Mouse (Mus musculus) midbrain, embryonic 10.5 days (tissue): Measurements from ENCODE around the gene Sirpa. TPM values are rescaled to one million over a fixed set of nuclear protein-coding genes. Genes with fewer than 3 reads are reported as not detected.

Experiments
- DNase-seq: peaks from one replicate; pipeline ENCODE4 v3.0.0-alpha.2; 2017; ENCODE audit warnings: low spot score
- H3K27ac ChIP-seq: fragments of 300-500 bp; sonication (generic); replicated peaks from 2 replicates; pipeline ENCODE4 v1.5.1; 2016; ENCODE audit warnings: mild to moderate bottlenecking
- H3K27me3 ChIP-seq: fragments of 300-500 bp; sonication (generic); 2 replicates; pipeline ENCODE4 v1.6.1; 2016; ENCODE audit warnings: low read depth, mild to moderate bottlenecking; ENCODE audit not compliant: poor library complexity, severe bottlenecking
- H3K36me3 ChIP-seq: fragments of 300-500 bp; sonication (generic); 2 replicates; pipeline ENCODE4 v1.6.1; 2016; ENCODE audit warnings: mild to moderate bottlenecking, moderate library complexity
- H3K4me1 ChIP-seq: fragments of 300-500 bp; sonication (generic); 2 replicates; pipeline ENCODE4 v1.6.1; 2016
- H3K4me3 ChIP-seq: fragments of 300-500 bp; sonication (generic); 2 replicates; pipeline ENCODE4 v1.5.1; 2016; ENCODE audit warnings: mild to moderate bottlenecking, moderate library complexity
- H3K9me3 ChIP-seq: fragments of 300-500 bp; sonication (generic); replicated peaks from 2 replicates; pipeline ENCODE4 v1.6.1; 2016; ENCODE audit warnings: mild to moderate bottlenecking
- WGBS: fragments of 180-500 bp; shearing (Covaris S2); methylation state at CpG from one replicate; pipeline ENCODE4 v1.1.7; 2016; 5-methylcytosine and 5-hydroxymethylcytosine counted together
- polyA plus RNA-seq: library from polyadenylated mRNA; unstranded; fragments of >200 nt; fragmentation: Nextera tagmentation; extraction: Ambion mirVana; gene quantifications from 2 replicates; pipeline ENCODE4 v1.2.1, GENCODE M21; 2016

Sirpa gene
- polyA plus RNA-seq, 1 experiment from 2014 or later: 16.0 TPM

DNA sequence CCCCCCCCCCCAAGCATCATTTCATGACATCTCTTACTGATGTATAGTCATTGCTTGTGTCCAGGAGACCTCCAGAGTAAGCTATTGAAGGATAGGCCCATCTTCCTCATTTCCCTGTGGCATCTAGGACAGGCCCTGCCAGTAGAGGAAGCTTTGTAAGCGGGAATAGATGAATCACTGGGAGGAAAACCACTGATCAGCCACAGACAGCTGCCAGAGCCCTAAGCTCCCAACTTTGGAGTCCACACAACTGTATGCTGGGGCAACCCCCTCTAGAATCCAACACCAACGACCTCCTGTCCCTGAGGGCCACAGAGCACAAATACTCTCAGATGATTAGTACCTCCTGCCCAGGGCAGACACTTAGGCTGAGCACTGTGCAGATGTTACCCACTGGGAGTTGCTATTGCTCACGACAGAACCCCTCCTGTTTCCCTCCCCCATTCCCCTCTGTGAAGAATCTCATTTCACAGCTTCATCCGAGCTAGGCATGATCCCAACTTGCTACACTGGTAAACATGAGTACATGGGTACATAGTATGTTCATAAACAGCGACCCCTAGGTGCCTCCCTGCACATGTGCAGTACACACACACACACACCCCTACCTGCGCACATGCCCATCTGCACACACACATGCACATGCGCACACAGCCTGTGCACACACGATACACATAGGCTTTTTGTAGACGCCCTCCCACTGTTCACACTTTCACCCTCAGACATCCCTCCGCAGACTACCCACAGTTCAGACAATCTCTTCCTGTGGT lies 9.4 kb downstream of the Sirpa start:
- 84% methylated on average over 10 of the region's 10 CpGs for WGBS
- Histone ChIP-seq H3K4me3 (no peak overlapping the region), H3K36me3 (no peaks in the 10 kb centered on the region), H3K4me1 (peaks cover 47% of the 10 kb centered on the region), H3K27me3 (no peaks in the 10 kb centered on the region), H3K27ac (no peak overlapping the region), H3K9me3 (no peaks in the 10 kb centered on the region)
- no peak for DNase-seq

- Histone ChIP-seq H3K9me3 (no peaks in the 10 kb centered on the region), H3K4me1 (peaks cover 47% of the 10 kb centered on the region), H3K4me3 (no peak overlapping the region), H3K27ac (no peak overlapping the region), H3K27me3 (no peaks in the 10 kb centered on the region), H3K36me3 (no peaks in the 10 kb centered on the region)
- DNase-seq: no peak
- WGBS: 93% methylated on average over 7 of the region's 7 CpGs
These were observed 10.2 kb downstream of the Sirpa start for GRCm38 (mm10) chr2:129602856-129603255.

DNA sequence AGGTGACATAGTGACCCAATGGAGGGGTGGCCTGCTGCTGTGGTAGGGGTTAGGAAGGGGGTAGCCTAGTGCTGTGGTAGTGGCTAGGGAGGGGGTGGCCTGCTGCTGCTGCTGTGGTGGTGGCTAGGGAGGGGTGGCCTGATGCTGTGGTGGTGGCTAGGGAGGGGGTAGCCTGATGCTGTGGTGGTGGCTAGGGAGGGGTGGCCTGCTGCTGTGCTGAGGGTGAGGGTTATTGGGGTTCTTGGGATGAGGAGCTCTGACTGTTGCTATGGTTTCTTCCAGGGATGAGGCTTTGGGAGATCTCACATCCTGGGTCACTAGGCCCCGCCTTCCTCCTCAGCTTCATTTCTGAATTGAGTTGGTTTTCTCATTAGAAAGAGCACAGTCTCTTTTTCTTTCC lies 10.9 kb downstream of the Sirpa start:
- no peaks in the 10 kb centered on the region for H3K27me3 ChIP-seq
- H3K27ac ChIP-seq: no peak overlapping the region; the same call in 1 of the 2 replicates
- H3K4me3 ChIP-seq: no peak overlapping the region
- no peaks in the 10 kb centered on the region for H3K9me3 ChIP-seq
- peak; percentile 32 for DNase-seq
- H3K4me1 ChIP-seq: peaks cover 42% of the 10 kb centered on the region
- 75% methylated on average over 1 of the region's 1 CpGs for WGBS
- no peaks in the 10 kb centered on the region for H3K36me3 ChIP-seq

DNA sequence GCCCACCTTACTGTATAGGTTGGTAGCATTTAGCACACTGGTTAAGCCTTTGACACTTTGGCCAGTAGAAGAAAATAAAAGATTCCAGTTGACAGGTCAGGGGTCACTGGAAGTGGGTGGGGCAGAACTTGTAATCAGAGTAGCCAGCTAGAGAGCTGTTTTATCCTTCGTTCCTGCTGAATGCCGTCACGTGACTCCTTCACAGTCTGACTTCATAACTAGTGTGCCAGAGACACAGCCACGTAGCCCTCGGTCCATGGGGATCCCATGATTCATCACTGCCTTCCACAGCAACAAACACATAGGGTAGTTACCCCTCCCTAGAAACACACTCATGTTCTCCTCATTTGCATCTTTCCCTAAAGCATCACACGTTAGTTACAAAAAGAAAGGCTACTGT lies 11.4 kb downstream of the Sirpa start:
- DNase-seq: peak; percentile 21
- Histone ChIP-seq H3K27ac (no peak overlapping the region), H3K4me3 (no peak overlapping the region), H3K36me3 (peaks cover 4% of the 10 kb centered on the region; the same call in 1 of the 2 replicates), H3K9me3 (no peaks in the 10 kb centered on the region), H3K4me1 (peaks cover 37% of the 10 kb centered on the region), H3K27me3 (no peaks in the 10 kb centered on the region)
- 27% methylated on average over 6 of the region's 6 CpGs for WGBS

GRCm38 (mm10) chr2:129605816-129606215 lies 13.2 kb downstream of the Sirpa start:
- DNase-seq: no peak
- Histone ChIP-seq H3K27me3 (no peaks in the 10 kb centered on the region), H3K36me3 (peaks cover 21% of the 10 kb centered on the region), H3K4me3 (no peak overlapping the region), H3K9me3 (no peaks in the 10 kb centered on the region), H3K27ac (no peak overlapping the region), H3K4me1 (peaks cover 25% of the 10 kb centered on the region)
- 74% methylated on average over 3 of the region's 3 CpGs for WGBS

GRCm38 (mm10) chr2:129606269-129606668 lies 13.6 kb downstream of the Sirpa start:
- Histone ChIP-seq H3K4me3 (no peak overlapping the region), H3K27ac (no peak overlapping the region), H3K36me3 (peaks cover 26% of the 10 kb centered on the region), H3K9me3 (no peaks in the 10 kb centered on the region), H3K4me1 (peaks cover 24% of the 10 kb centered on the region), H3K27me3 (no peaks in the 10 kb centered on the region)
- 37% methylated on average over 8 of the region's 8 CpGs for WGBS
- DNase-seq: no peak

DNA sequence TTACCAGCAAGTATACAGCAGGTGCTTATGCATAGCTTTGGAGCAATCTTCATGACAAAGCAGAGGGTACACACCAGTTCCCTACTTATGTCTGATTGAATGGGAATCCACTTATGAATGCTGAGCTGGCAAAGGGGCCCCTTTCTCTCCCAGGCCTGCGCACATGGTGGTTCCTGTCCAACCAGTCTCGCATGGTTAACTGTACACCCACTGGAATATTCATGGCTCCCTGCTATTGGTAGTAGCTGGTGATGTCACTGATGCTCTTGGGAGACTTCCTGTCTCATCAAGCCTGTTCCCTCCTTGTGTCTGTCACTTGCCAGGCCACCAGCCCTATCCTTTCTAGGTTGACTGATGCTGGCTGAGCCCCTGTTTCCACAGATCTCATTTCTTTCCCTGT lies 14.3 kb downstream of the Sirpa start:
- DNase-seq: no peak
- Histone ChIP-seq H3K36me3 (peaks cover 28% of the 10 kb centered on the region), H3K27me3 (no peaks in the 10 kb centered on the region), H3K9me3 (no peaks in the 10 kb centered on the region), H3K27ac (no peak overlapping the region), H3K4me1 (peaks cover 24% of the 10 kb centered on the region), H3K4me3 (no peak overlapping the region)
- WGBS: 90% methylated on average over 2 of the region's 2 CpGs

- WGBS: 90% methylated on average over 6 of the region's 6 CpGs
- no peaks in the 10 kb centered on the region for H3K27me3 ChIP-seq
- no peak for DNase-seq
- H3K27ac ChIP-seq: no peak overlapping the region
- no peaks in the 10 kb centered on the region for H3K9me3 ChIP-seq
- H3K4me1 ChIP-seq: no peaks in the 10 kb centered on the region
- H3K4me3 ChIP-seq: no peak overlapping the region
- peaks cover 44% of the 10 kb centered on the region for H3K36me3 ChIP-seq
These were observed 21.3 kb downstream of the Sirpa start for GRCm38 (mm10) chr2:129613971-129614370.

DNA sequence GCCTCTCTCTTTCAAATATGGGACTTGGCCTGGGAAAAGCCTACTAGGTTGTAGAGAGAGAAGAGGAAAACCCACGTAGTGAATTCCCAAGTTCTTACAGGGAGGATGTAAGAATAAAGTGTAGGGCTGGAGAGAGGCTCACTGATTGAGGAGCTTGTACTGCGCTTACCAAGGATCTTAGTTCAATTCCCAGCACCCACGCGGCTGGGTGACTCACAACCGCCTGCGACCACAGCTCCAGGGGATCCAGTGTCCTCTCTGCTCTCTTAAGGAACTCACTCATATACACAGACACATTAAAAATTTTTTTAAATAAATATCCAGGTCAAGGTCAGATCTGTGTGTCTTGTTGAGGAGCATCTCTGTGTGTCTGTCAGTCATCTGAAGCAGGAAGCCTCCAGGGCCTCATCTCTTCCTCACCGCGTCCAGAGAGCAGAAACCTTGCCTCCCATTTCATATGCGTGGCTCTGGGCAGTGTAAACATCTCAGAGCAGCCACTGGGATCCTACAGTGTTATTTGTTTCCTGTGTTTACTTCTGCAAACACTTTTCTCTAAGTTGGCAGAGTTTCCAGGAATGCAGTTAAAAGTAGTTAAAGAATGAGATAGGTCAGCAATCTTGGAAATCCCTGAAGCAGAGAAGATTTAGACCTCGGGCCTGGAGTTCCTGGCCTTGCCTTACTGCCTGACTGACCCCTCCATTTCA lies 22.0 kb downstream of the Sirpa start:
- 93% methylated on average over 10 of the region's 10 CpGs for WGBS
- no peak for DNase-seq
- no peaks in the 10 kb centered on the region for H3K9me3 ChIP-seq
- H3K4me3 ChIP-seq: no peak overlapping the region
- H3K36me3 ChIP-seq: peaks cover 38% of the 10 kb centered on the region
- no peak overlapping the region for H3K27ac ChIP-seq
- no peaks in the 10 kb centered on the region for H3K27me3 ChIP-seq
- no peaks in the 10 kb centered on the region for H3K4me1 ChIP-seq

DNA sequence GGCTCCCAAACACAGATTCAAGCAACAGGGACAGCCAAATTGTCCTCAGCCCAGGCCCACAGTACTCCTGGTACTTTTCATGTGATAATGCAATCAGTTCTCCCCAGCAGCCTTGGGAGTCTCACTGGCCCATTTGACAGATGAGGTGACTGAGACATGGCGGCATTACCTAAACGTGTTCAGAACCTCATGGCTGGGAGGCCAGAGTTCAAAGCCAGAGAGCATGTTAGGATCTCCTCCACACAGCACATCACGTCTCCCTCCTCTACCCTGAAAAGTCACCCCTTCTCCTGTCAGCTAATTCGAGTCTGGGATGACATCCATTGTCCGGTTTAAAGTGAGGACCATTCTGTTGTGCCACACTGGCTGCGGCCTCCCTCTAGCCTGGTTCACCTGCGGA lies 27.5 kb downstream of the Sirpa start:
- H3K27me3 ChIP-seq: no peaks in the 10 kb centered on the region
- no peak for DNase-seq
- no peak overlapping the region for H3K27ac ChIP-seq
- peaks cover 12% of the 10 kb centered on the region for H3K4me1 ChIP-seq
- 88% methylated on average over 7 of the region's 7 CpGs for WGBS
- no peak overlapping the region for H3K4me3 ChIP-seq
- peaks cover 27% of the 10 kb centered on the region for H3K36me3 ChIP-seq
- no peaks in the 10 kb centered on the region for H3K9me3 ChIP-seq

GRCm38 (mm10) chr2:129620881-129621280 lies 28.2 kb downstream of the Sirpa start:
- peaks cover 20% of the 10 kb centered on the region for H3K36me3 ChIP-seq
- H3K4me1 ChIP-seq: peaks cover 12% of the 10 kb centered on the region
- H3K9me3 ChIP-seq: no peaks in the 10 kb centered on the region
- H3K4me3 ChIP-seq: no peak overlapping the region
- no peaks in the 10 kb centered on the region for H3K27me3 ChIP-seq
- H3K27ac ChIP-seq: no peak overlapping the region
- DNase-seq: no peak
- WGBS: 86% methylated on average over 5 of the region's 5 CpGs

DNA sequence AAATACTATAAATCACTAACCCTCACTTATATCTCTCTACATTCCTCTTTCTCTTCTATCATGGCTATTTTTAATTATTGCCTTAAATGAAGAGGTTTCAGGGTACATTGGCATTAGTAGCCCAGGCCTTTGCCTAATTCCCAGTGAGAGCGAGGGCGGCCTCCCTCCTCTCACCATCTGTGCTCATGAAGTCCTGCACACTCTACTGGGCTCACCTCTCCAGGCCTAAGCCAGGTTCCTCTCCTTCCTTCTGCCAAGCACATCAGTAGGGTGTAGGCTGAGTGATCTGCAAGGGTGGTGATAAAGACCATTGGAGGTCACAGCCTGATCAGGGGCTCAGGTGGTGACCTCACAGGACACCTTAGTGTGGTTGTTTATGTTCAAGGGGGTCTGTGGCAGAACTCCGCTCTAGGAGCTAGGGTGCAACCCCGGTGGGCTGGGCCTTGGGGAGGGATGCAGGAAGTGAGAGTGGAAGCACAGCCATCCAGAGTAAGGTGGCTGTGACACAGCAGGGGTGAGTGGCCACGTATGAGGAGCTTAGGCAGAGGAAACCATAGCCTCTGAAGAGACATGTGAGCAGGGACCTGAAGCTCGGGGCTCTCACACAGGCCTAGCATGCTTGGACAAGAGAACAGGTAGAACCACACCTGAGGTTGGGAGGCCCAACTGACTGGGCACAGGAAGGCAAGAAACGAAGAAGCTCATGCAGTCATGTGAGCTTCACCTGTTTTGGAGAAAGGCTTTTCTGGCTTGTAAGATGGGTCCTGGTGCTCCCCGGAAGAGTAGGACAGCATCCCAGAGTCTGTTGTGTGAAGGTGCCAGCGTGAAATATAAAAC lies 29.2 kb downstream of the Sirpa start:
- no peaks in the 10 kb centered on the region for H3K27me3 ChIP-seq
- no peak for DNase-seq
- 87% methylated on average over 9 of the region's 9 CpGs for WGBS
- no peaks in the 10 kb centered on the region for H3K9me3 ChIP-seq
- H3K27ac ChIP-seq: no peak overlapping the region
- H3K4me1 ChIP-seq: peaks cover 12% of the 10 kb centered on the region
- no peak overlapping the region for H3K4me3 ChIP-seq
- H3K36me3 ChIP-seq: peaks cover 14% of the 10 kb centered on the region; the same call in 1 of the 2 replicates
